Mouse (Mus musculus): ENCODE results near the gene Glud1.

DNA sequence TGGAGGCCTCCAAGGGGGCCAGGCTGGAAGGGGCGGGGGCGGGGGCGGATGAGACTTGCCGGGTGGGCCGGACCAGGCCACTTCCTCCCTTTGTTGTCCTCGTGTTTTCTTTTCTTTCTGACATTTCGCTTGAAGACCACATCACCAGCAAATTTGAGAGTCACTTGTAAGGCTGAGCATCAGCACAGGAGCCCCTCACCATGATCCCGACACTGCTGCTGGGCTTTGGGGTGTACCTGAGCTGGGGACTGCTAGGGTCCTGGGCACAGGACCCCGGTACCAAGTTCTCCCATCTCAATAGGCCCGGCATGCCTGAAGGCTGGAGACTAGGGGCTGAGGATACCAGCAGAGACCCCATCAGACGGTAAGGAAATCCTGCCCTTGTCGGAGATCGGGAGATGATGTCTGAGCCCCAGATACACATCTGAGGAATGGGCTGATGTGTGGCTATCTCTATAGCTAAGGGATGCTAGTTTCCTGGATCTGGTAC, 64.9 kb downstream of the Glud1 start, which contains the start of gene Mmrn2:
- TF ChIP-seq CTCF (IDR thresholded peaks at IDR 0.05; ENCODE audit: low read depth, low read length) (no peak), GATA1 (IDR thresholded peaks at IDR 0.05; ENCODE audit: borderline replicate concordance, low read length) (no peak), TAL1 (conservative IDR thresholded peaks at IDR 0.05; ENCODE audit: low read depth, low read length) (no peak), POLR2AphosphoS5 (IDR thresholded peaks at IDR 0.05; ENCODE audit: insufficient replicate concordance, low read depth, low read length) (no peak)

Measured in G1E (cell line).